Comparison of ENCODE assay signal across 8 mouse cellular contexts in genomic region chr11:103556021-103556420, GRCm38 (mm10). TPM values are rescaled to one million over a fixed set of nuclear protein-coding genes. Genes with fewer than 3 reads are reported as not detected.
DNase-seq lines count a peak whose midpoint lies in the region; ATAC-seq and TF ChIP-seq lines count a peak whose summit lies in the region.
"Had no signal": no experiment of that assay in that cellular context is flagged by ENCODE, and none has a peak within 500 bp of the region (broad histone marks: within the 10 kb centered on the region; RNA-seq: fewer than 3 reads in every experiment).

No protein-coding gene starts in this region.

- no peak overlapping the region for H3K4me2 ChIP-seq in hindbrain, embryonic 14.5 days (replicated peaks)
- no peak overlapping the region for H3K4me2 ChIP-seq in hindbrain, embryonic 12.5 days (replicated peaks)
- H3K4me2 ChIP-seq in CH12.LX (ENCODE audit: insufficient read depth, low read depth, poor library complexity, severe bottlenecking), result no peak overlapping the region
- H3K4me2 ChIP-seq: limb, embryonic 13.5 days had no signal

- TF ChIP-seq EP300 in CH12.LX (IDR thresholded peaks at IDR 0.05; ENCODE audit: low read length), result no peak

- no peaks in the 10 kb centered on the region for H3K27me3 ChIP-seq in hindbrain, embryonic 14.5 days (ENCODE audit: control insufficient read depth, insufficient read depth, low read length)
- no peaks in the 10 kb centered on the region for H3K27me3 ChIP-seq in hindbrain, embryonic 12.5 days
- H3K27me3 ChIP-seq in CH12.LX (replicated peaks), result peaks cover 28% of the 10 kb centered on the region
- H3K27me3 ChIP-seq: limb, embryonic 13.5 days had no signal

- peak; percentile 58 for DNase-seq in hindbrain, embryonic 14.5 days (ENCODE audit: low spot score)
- peak; percentile 45 for DNase-seq in 416B (ENCODE audit: low read depth)
- peak; percentile 16 for DNase-seq in CH12.LX (ENCODE audit: extremely low read depth)
- peak; percentile 3 to 49 for DNase-seq in layer of hippocampus, postnatal 14 days (ENCODE audit: low spot score in 2 of 2)
- no peak for DNase-seq in spleen, postnatal 14 days (ENCODE audit: low spot score in 2 of 2)

- H3K36me3 ChIP-seq in hindbrain, embryonic 14.5 days (replicated peaks; ENCODE audit: control insufficient read depth, insufficient read depth), result no peaks in the 10 kb centered on the region
- no peaks in the 10 kb centered on the region for H3K36me3 ChIP-seq in hindbrain, embryonic 12.5 days
- no peaks in the 10 kb centered on the region for H3K36me3 ChIP-seq in CH12.LX (replicated peaks in 1 of 2; ENCODE audit: control insufficient read depth in 1 of 2, insufficient read depth in 1 of 2, low read length in 1 of 2)
- H3K36me3 ChIP-seq: limb, embryonic 13.5 days had no signal

- H3K4me3 ChIP-seq in hindbrain, embryonic 14.5 days (replicated peaks; ENCODE audit: low read length), result no peak overlapping the region
- H3K4me3 ChIP-seq in hindbrain, embryonic 12.5 days, result no peak overlapping the region
- H3K4me3 ChIP-seq in CH12.LX (replicated peaks in 1 of 3; ENCODE audit: low read depth in 2 of 3, low read length in 2 of 3, poor library complexity in 1 of 3), result no peak overlapping the region
- H3K4me3 ChIP-seq: limb, embryonic 13.5 days had no signal

- 79% methylated on average over 2 of the region's 2 CpGs for WGBS in hindbrain, embryonic 14.5 days
- 76% methylated on average over 2 of the region's 2 CpGs for WGBS in hindbrain, embryonic 12.5 days

- no peak for ATAC-seq in hindbrain, embryonic 14.5 days (ENCODE audit: low FRiP score)
- no peak for ATAC-seq in hindbrain, embryonic 12.5 days (ENCODE audit: low FRiP score)
- no peak for ATAC-seq in granulocyte monocyte progenitor cell, adult 5-6 weeks (replicated peaks; ENCODE audit: poor library complexity, severe bottlenecking)

- in situ Hi-C loops in CH12.LX (cut with MboI; ENCODE audit: low pct_ligation_motif_present, low pct_unique_long_range_greater_than_20kb, low sequenced_read_pairs), result loop anchor here (5.0 to 25.0 kb wide), 2 partner anchors 214 to 394 kb away; partner anchors contain the start of gene Fmnl1

- peak; percentile 21 to 82 for TF ChIP-seq CTCF in CH12.LX (conservative IDR thresholded peaks at IDR 0.05 in 1 of 2, IDR thresholded peaks at IDR 0.05 in 1 of 2; ENCODE audit: low read depth in 2 of 2, low read length in 2 of 2)

- no peak for TF ChIP-seq POLR2A in CH12.LX (IDR thresholded peaks at IDR 0.05; ENCODE audit: low read depth, low read length)

- dilution Hi-C loops in CH12.LX (cut with MboI; ENCODE audit: extremely low pct_ligation_motif_present, extremely low pct_unique_long_range_greater_than_20kb, low sequenced_read_pairs), result no loop called here

- H3K27ac ChIP-seq in hindbrain, embryonic 14.5 days, result no peak overlapping the region
- no peak overlapping the region for H3K27ac ChIP-seq in hindbrain, embryonic 12.5 days
- H3K27ac ChIP-seq in CH12.LX (ENCODE audit: insufficient read depth, low read depth), result no peak overlapping the region
- H3K27ac ChIP-seq: limb, embryonic 13.5 days had no signal

- no peaks in the 10 kb centered on the region for H3K9me3 ChIP-seq in hindbrain, embryonic 14.5 days (ENCODE audit: control insufficient read depth, low read length)
- no peaks in the 10 kb centered on the region for H3K9me3 ChIP-seq in hindbrain, embryonic 12.5 days (replicated peaks)
- H3K9me3 ChIP-seq in CH12.LX (replicated peaks; ENCODE audit: low read length), result no peaks in the 10 kb centered on the region
- H3K9me3 ChIP-seq: limb, embryonic 13.5 days had no signal

- H3K9ac ChIP-seq in hindbrain, embryonic 14.5 days, result no peak overlapping the region
- H3K9ac ChIP-seq in hindbrain, embryonic 12.5 days, result no peak overlapping the region
- no peak overlapping the region for H3K9ac ChIP-seq in CH12.LX (ENCODE audit: insufficient read depth, low read depth)
- H3K9ac ChIP-seq: limb, embryonic 13.5 days had no signal

- no peaks in the 10 kb centered on the region for H3K79me2 ChIP-seq in CH12.LX (replicated peaks; ENCODE audit: control insufficient read depth, extremely low read depth, insufficient read depth, poor library complexity, severe bottlenecking)

- H3K4me1 ChIP-seq in hindbrain, embryonic 14.5 days (replicated peaks; ENCODE audit: control insufficient read depth, insufficient read depth, low read length), result no peaks in the 10 kb centered on the region
- no peaks in the 10 kb centered on the region for H3K4me1 ChIP-seq in hindbrain, embryonic 12.5 days
- H3K4me1 ChIP-seq in CH12.LX (ENCODE audit: control insufficient read depth in 1 of 2, insufficient read depth in 2 of 2), result no peaks in the 10 kb centered on the region
- H3K4me1 ChIP-seq: limb, embryonic 13.5 days had no signal

- TF ChIP-seq RAD21 in CH12.LX (IDR thresholded peaks at IDR 0.05; ENCODE audit: low read depth, low read length), result peak; percentile 88

TF ChIP-seq in CH12.LX, 34 proteins besides CTCF, POLR2A, EP300 and RAD21:
- TF ChIP-seq NELFE (IDR thresholded peaks at IDR 0.05; ENCODE audit: low read depth, low read length) (no peak), NRF1 (IDR thresholded peaks at IDR 0.05; ENCODE audit: low read depth, low read length) (no peak), SMC3 (IDR thresholded peaks at IDR 0.05; ENCODE audit: low read depth, low read length) (peak; percentile 59), ZNF384 (IDR thresholded peaks at IDR 0.05; ENCODE audit: low read depth, low read length) (peak; percentile 71), MEF2A (IDR thresholded peaks at IDR 0.05; ENCODE audit: borderline replicate concordance, low read depth, low read length) (no peak)

RNA-seq across cellular contexts. Expression of gene Lrrc37a, which starts 51.6 kb away (rescaled TPM):
- not detected in 2 replicates for polyA plus RNA-seq in hindbrain, embryonic 14.5 days (2014; fragmentation: Nextera tagmentation; extraction: Ambion mirVana)
- not detected in 2 replicates for polyA plus RNA-seq in hindbrain, embryonic 12.5 days (2016; fragmentation: Nextera tagmentation; extraction: Ambion mirVana)
- total RNA-seq in CH12.LX (2012; rRNA removed) (not detected in 2 replicates), CH12.LX (2014; rRNA removed) (not detected in 2 replicates)
- not detected in 2 replicates for polyA plus RNA-seq in CH12.LX (2012; ENCODE audit: insufficient read length, low read depth)
- total RNA-seq in layer of hippocampus, postnatal 14 days (2021), result not detected
- total RNA-seq in granulocyte monocyte progenitor cell, adult 5-6 weeks (2014; fragmentation: Nextera tagmentation), result not detected in 2 replicates
- total RNA-seq in granulocyte monocyte progenitor cell, adult 5-6 weeks (2017), result not detected in 2 replicates
- polyA plus RNA-seq: limb, embryonic 13.5 days had no signal

Comparison
In these comparisons a context has a peak if more than half of its experiments do, and no peak if none do; other contexts are left out.
1. DNase-seq: peak in hindbrain, embryonic 14.5 days (single experiment), 416B (single experiment), CH12.LX (single experiment) and layer of hippocampus, postnatal 14 days (2 of 2); none in spleen, postnatal 14 days (0 of 2).